Mouse (Mus musculus) embryo, embryonic 11 days (tissue): Measurements from ENCODE around the gene Rasgrf2.

Experiments used
- DNase-seq: peaks from one replicate; pipeline ENCODE4 v3.0.0-alpha.2; 2015

Gene Rasgrf2

GRCm38 (mm10) chr13:91940113-91940512 lies 191.3 kb downstream of the Rasgrf2 start:
- no peak for DNase-seq

- DNase-seq = no peak
Measured at GRCm38 (mm10) chr13:91938826-91939225, 192.6 kb downstream of the Rasgrf2 start.

- DNase-seq = no peak
Measured at GRCm38 (mm10) chr13:91937232-91937631, 194.2 kb downstream of the Rasgrf2 start.

- DNase-seq = no peak
Measured at GRCm38 (mm10) chr13:91932122-91932521, 199.3 kb downstream of the Rasgrf2 start.

- no peak for DNase-seq
Measured at GRCm38 (mm10) chr13:91929943-91930726, 201.3 kb downstream of the Rasgrf2 start.

- no peak for DNase-seq
Measured at GRCm38 (mm10) chr13:91928605-91929389, 202.7 kb downstream of the Rasgrf2 start.

GRCm38 (mm10) chr13:91921010-91921409 lies 210.4 kb downstream of the Rasgrf2 start:
- no peak for DNase-seq

GRCm38 (mm10) chr13:91918764-91919163 lies 212.7 kb downstream of the Rasgrf2 start:
- DNase-seq = no peak

GRCm38 (mm10) chr13:91917835-91918234 lies 213.6 kb downstream of the Rasgrf2 start:
- DNase-seq = no peak

- no peak for DNase-seq
Measured at GRCm38 (mm10) chr13:91916308-91916707, 215.1 kb downstream of the Rasgrf2 start.

GRCm38 (mm10) chr13:91915582-91916239 lies 215.7 kb downstream of the Rasgrf2 start:
- DNase-seq = peak; percentile 25

GRCm38 (mm10) chr13:91915192-91915581 lies 216.3 kb downstream of the Rasgrf2 start:
- DNase-seq = no peak

GRCm38 (mm10) chr13:91911652-91912051 lies 219.8 kb downstream of the Rasgrf2 start:
- DNase-seq = no peak

- no peak for DNase-seq
Measured at GRCm38 (mm10) chr13:91911211-91911610, 220.2 kb downstream of the Rasgrf2 start.

GRCm38 (mm10) chr13:91908202-91908980 lies 223.1 kb downstream of the Rasgrf2 start:
- DNase-seq = peak; percentile 91

GRCm38 (mm10) chr13:91906338-91906737 lies 225.1 kb downstream of the Rasgrf2 start:
- no peak for DNase-seq

GRCm38 (mm10) chr13:91896476-91896875 lies 235.0 kb downstream of the Rasgrf2 start:
- no peak for DNase-seq

- peak; percentile 38 for DNase-seq
Measured at GRCm38 (mm10) chr13:91893132-91893531, 238.3 kb downstream of the Rasgrf2 start.

- no peak for DNase-seq
Measured at GRCm38 (mm10) chr13:91890031-91890619, 241.3 kb downstream of the Rasgrf2 start.

GRCm38 (mm10) chr13:91884714-91885386 lies 246.6 kb downstream of the Rasgrf2 start:
- no peak for DNase-seq

GRCm38 (mm10) chr13:91881837-91882480 lies 249.5 kb downstream of the Rasgrf2 start:
- peak; percentile 73 for DNase-seq
